Mouse (Mus musculus) olfactory bulb, adult 2 months (tissue): Measurements from ENCODE around the gene Ubl5.

Experiments used
- CTCF ChIP-seq: fragments of 200-500 bp; IDR thresholded peaks from 2 replicates; pipeline ENCODE4 v1.5.1; 2012; ENCODE audit warnings: low read depth, mild to moderate bottlenecking, low read length, moderate library complexity; ENCODE audit not compliant: insufficient read depth
- POLR2A ChIP-seq: fragments of 200-500 bp; IDR thresholded peaks from 2 replicates; pipeline ENCODE4 v1.6.1; 2012; ENCODE audit warnings: mild to moderate bottlenecking, low read depth, low read length, moderate library complexity; ENCODE audit not compliant: insufficient read depth

GRCm38 (mm10) chr9:20665925-20666324 is 23.2 kb downstream of the Ubl5 start:
- no peak for TF ChIP-seq CTCF
- TF ChIP-seq POLR2A, result no peak
